Mouse (Mus musculus) lung, postnatal 10 days (tissue): Measurements from ENCODE around the gene Vav3.

Experiments used
- DNase-seq: peaks from one replicate; pipeline ENCODE4 v3.0.0; 2021

Vav3 gene

GRCm38 (mm10) chr3:109353814-109354213 is 13.4 kb downstream of the Vav3 start:
- DNase-seq, result no peak

GRCm38 (mm10) chr3:109355158-109355557 is 14.7 kb downstream of the Vav3 start:
- no peak for DNase-seq

GRCm38 (mm10) chr3:109360746-109361145 is 20.3 kb downstream of the Vav3 start:
- DNase-seq, result no peak

GRCm38 (mm10) chr3:109361882-109362281 is 21.4 kb downstream of the Vav3 start:
- DNase-seq, result peak; percentile 51

GRCm38 (mm10) chr3:109362310-109362709 is 21.9 kb downstream of the Vav3 start:
- no peak for DNase-seq

- DNase-seq, result no peak
These were observed 23.1 kb downstream of the Vav3 start for GRCm38 (mm10) chr3:109363522-109363921.

GRCm38 (mm10) chr3:109365875-109366274 is 25.4 kb downstream of the Vav3 start:
- no peak for DNase-seq

- DNase-seq, result peak; percentile 30
These were observed 26.0 kb downstream of the Vav3 start for GRCm38 (mm10) chr3:109366411-109366851.

- peak; percentile 33 for DNase-seq
These were observed 28.2 kb downstream of the Vav3 start for GRCm38 (mm10) chr3:109368383-109369289.

GRCm38 (mm10) chr3:109371576-109371975 is 31.1 kb downstream of the Vav3 start:
- no peak for DNase-seq

GRCm38 (mm10) chr3:109372678-109373077 is 32.2 kb downstream of the Vav3 start:
- no peak for DNase-seq

GRCm38 (mm10) chr3:109378278-109378677 is 37.8 kb downstream of the Vav3 start:
- DNase-seq, result no peak

GRCm38 (mm10) chr3:109378684-109379083 is 38.2 kb downstream of the Vav3 start:
- DNase-seq, result no peak

GRCm38 (mm10) chr3:109388730-109389129 is 48.3 kb downstream of the Vav3 start:
- no peak for DNase-seq

- DNase-seq, result no peak
These were observed 61.1 kb downstream of the Vav3 start for GRCm38 (mm10) chr3:109401527-109401926.

GRCm38 (mm10) chr3:109411294-109411693 is 70.8 kb downstream of the Vav3 start:
- no peak for DNase-seq

GRCm38 (mm10) chr3:109420403-109420802 is 80.0 kb downstream of the Vav3 start:
- DNase-seq, result no peak

- DNase-seq, result no peak
These were observed 80.6 kb downstream of the Vav3 start for GRCm38 (mm10) chr3:109421019-109421418.

GRCm38 (mm10) chr3:109423440-109424079 is 83.1 kb downstream of the Vav3 start:
- DNase-seq, result no peak

GRCm38 (mm10) chr3:109431285-109431684 is 90.8 kb downstream of the Vav3 start:
- DNase-seq, result no peak

GRCm38 (mm10) chr3:109438552-109438951 is 98.1 kb downstream of the Vav3 start:
- DNase-seq, result no peak

GRCm38 (mm10) chr3:109439253-109439652 is 98.8 kb downstream of the Vav3 start:
- no peak for DNase-seq

- no peak for DNase-seq
These were observed 99.5 kb downstream of the Vav3 start for GRCm38 (mm10) chr3:109440001-109440400.

GRCm38 (mm10) chr3:109444077-109444476 is 103.6 kb downstream of the Vav3 start:
- DNase-seq, result no peak
